Mouse (Mus musculus) neural tube, embryonic 15.5 days (tissue): Measurements from ENCODE around the gene Maz. TPM values are rescaled to one million over a fixed set of nuclear protein-coding genes. Genes with fewer than 3 reads are reported as not detected.

Experiments used
- ATAC-seq: fragments of 200-750 bp; cut with Nextera tagmentation; 2 replicates; pipeline ENCODE4 v1.8.0; 2017; ENCODE audit warnings: mild to moderate bottlenecking, moderate TSS enrichment, moderate library complexity; ENCODE audit not compliant: low FRiP score
- H3K27ac ChIP-seq: fragments of 300-500 bp; sonication (generic); replicated peaks from 2 replicates; pipeline ENCODE4 v1.5.1; 2015; ENCODE audit warnings: mild to moderate bottlenecking, inconsistent platforms
- H3K27me3 ChIP-seq: fragments of 300-500 bp; sonication (generic); replicated peaks from 2 replicates; pipeline ENCODE4 v1.6.1; 2015; ENCODE audit warnings: inconsistent platforms
- H3K36me3 ChIP-seq: fragments of 300-500 bp; sonication (generic); 2 replicates; pipeline ENCODE4 v1.6.1; 2015; ENCODE audit warnings: inconsistent platforms
- H3K4me1 ChIP-seq: fragments of 300-500 bp; sonication (generic); 2 replicates; pipeline ENCODE4 v1.6.1; 2015; ENCODE audit warnings: inconsistent platforms
- H3K4me2 ChIP-seq: fragments of 300-500 bp; sonication (generic); 2 replicates; pipeline ENCODE4 v1.6.1; 2015; ENCODE audit warnings: inconsistent platforms, mild to moderate bottlenecking, moderate library complexity
- H3K4me3 ChIP-seq: fragments of 300-500 bp; sonication (generic); replicated peaks from 2 replicates; pipeline ENCODE4 v1.5.1; 2015; ENCODE audit warnings: mild to moderate bottlenecking, inconsistent platforms
- H3K9ac ChIP-seq: fragments of 300-500 bp; sonication (generic); replicated peaks from 2 replicates; pipeline ENCODE4 v1.6.1; 2015; ENCODE audit warnings: mild to moderate bottlenecking, inconsistent platforms
- H3K9me3 ChIP-seq: fragments of 300-500 bp; sonication (generic); replicated peaks from 2 replicates; pipeline ENCODE4 v1.6.1; 2016; ENCODE audit warnings: inconsistent platforms
- WGBS: fragments of 180-500 bp; shearing (Covaris S2); methylation state at CpG from one replicate; pipeline ENCODE4 v1.1.7; 2015; ENCODE audit warnings: mixed read lengths; 5-methylcytosine and 5-hydroxymethylcytosine counted together
- polyA plus RNA-seq: library from polyadenylated mRNA; unstranded; fragments of >200 nt; fragmentation: Nextera tagmentation; extraction: Ambion mirVana; gene quantifications from 2 replicates; pipeline ENCODE4 v1.2.1, GENCODE M21; 2015

Maz gene
- polyA plus RNA-seq, 1 experiment from 2014 or later, result 82.6 TPM

- no peak for ATAC-seq
- H3K36me3 ChIP-seq, result no peaks in the 10 kb centered on the region
- H3K4me3 ChIP-seq, result no peak overlapping the region
- H3K9ac ChIP-seq, result no peak overlapping the region
- H3K4me2 ChIP-seq, result no peak overlapping the region
- H3K4me1 ChIP-seq, result no peaks in the 10 kb centered on the region
- H3K27ac ChIP-seq, result no peak overlapping the region
- H3K9me3 ChIP-seq, result no peaks in the 10 kb centered on the region
- 85% methylated on average over 4 of the region's 4 CpGs for WGBS
- no peaks in the 10 kb centered on the region for H3K27me3 ChIP-seq
Observed at GRCm38 (mm10) chr7:126996449-126996848, 30.4 kb downstream of the Maz start.

GRCm38 (mm10) chr7:126988816-126989215, 38.0 kb downstream of the Maz start:
- Histone ChIP-seq H3K27ac (no peak overlapping the region), H3K9me3 (no peaks in the 10 kb centered on the region), H3K36me3 (no peaks in the 10 kb centered on the region), H3K4me3 (no peak overlapping the region), H3K27me3 (no peaks in the 10 kb centered on the region), H3K9ac (no peak overlapping the region), H3K4me2 (no peak overlapping the region), H3K4me1 (no peaks in the 10 kb centered on the region)
- WGBS, result 74% methylated on average over 8 of the region's 8 CpGs
- no peak for ATAC-seq

GRCm38 (mm10) chr7:126986319-126986718, 40.5 kb downstream of the Maz start:
- Histone ChIP-seq H3K27me3 (no peaks in the 10 kb centered on the region), H3K9me3 (no peaks in the 10 kb centered on the region), H3K4me3 (no peak overlapping the region), H3K4me1 (no peaks in the 10 kb centered on the region), H3K36me3 (peaks cover 3% of the 10 kb centered on the region; the same call in 1 of the 2 replicates), H3K9ac (no peak overlapping the region), H3K27ac (no peak overlapping the region), H3K4me2 (no peak overlapping the region)
- no peak for ATAC-seq
- WGBS, result 48% methylated on average over 9 of the region's 9 CpGs

- Histone ChIP-seq H3K36me3 (peaks cover 14% of the 10 kb centered on the region), H3K27me3 (no peaks in the 10 kb centered on the region), H3K4me3 (no peak overlapping the region), H3K9ac (no peak overlapping the region), H3K4me2 (no peak overlapping the region), H3K9me3 (no peaks in the 10 kb centered on the region), H3K4me1 (no peaks in the 10 kb centered on the region), H3K27ac (no peak overlapping the region)
- no peak for ATAC-seq
- 58% methylated on average over 10 of the region's 10 CpGs for WGBS
Observed at GRCm38 (mm10) chr7:126984667-126985444, 42.0 kb downstream of the Maz start.

- no peaks in the 10 kb centered on the region for H3K9me3 ChIP-seq
- H3K4me2 ChIP-seq, result no peak overlapping the region
- peaks cover 10% of the 10 kb centered on the region for H3K4me1 ChIP-seq
- H3K27me3 ChIP-seq, result no peaks in the 10 kb centered on the region
- H3K9ac ChIP-seq, result no peak overlapping the region
- no peak overlapping the region for H3K4me3 ChIP-seq
- peaks cover 31% of the 10 kb centered on the region for H3K36me3 ChIP-seq
- no peak overlapping the region for H3K27ac ChIP-seq
- no peak for ATAC-seq
- WGBS, result 88% methylated on average over 7 of the region's 7 CpGs
Observed at GRCm38 (mm10) chr7:126983113-126983512, 43.7 kb downstream of the Maz start.

GRCm38 (mm10) chr7:126982054-126982453, 44.8 kb downstream of the Maz start:
- no peak overlapping the region for H3K27ac ChIP-seq
- H3K9me3 ChIP-seq, result no peaks in the 10 kb centered on the region
- H3K4me2 ChIP-seq, result no peak overlapping the region
- H3K36me3 ChIP-seq, result peaks cover 33% of the 10 kb centered on the region
- H3K27me3 ChIP-seq, result no peaks in the 10 kb centered on the region
- no peak overlapping the region for H3K9ac ChIP-seq
- 92% methylated on average over 4 of the region's 4 CpGs for WGBS
- no peak overlapping the region for H3K4me3 ChIP-seq
- no peak for ATAC-seq
- peaks cover 20% of the 10 kb centered on the region for H3K4me1 ChIP-seq

- ATAC-seq, result no peak
- Histone ChIP-seq H3K4me2 (no peak overlapping the region), H3K4me1 (peaks cover 22% of the 10 kb centered on the region), H3K27me3 (no peaks in the 10 kb centered on the region), H3K9me3 (no peaks in the 10 kb centered on the region), H3K36me3 (peaks cover 33% of the 10 kb centered on the region), H3K27ac (no peak overlapping the region), H3K4me3 (no peak overlapping the region), H3K9ac (no peak overlapping the region)
- WGBS, result 91% methylated on average over 2 of the region's 2 CpGs
Observed at GRCm38 (mm10) chr7:126981601-126982000, 45.2 kb downstream of the Maz start.

GRCm38 (mm10) chr7:126978841-126979240, 48.0 kb downstream of the Maz start:
- 95% methylated on average over 6 of the region's 6 CpGs for WGBS

GRCm38 (mm10) chr7:126976878-126977459, 49.9 kb downstream of the Maz start:
- Histone ChIP-seq H3K36me3 (peaks cover 38% of the 10 kb centered on the region), H3K27me3 (no peaks in the 10 kb centered on the region), H3K4me3 (peak overlapping the region; percentile 95), H3K9ac (peak overlapping the region; percentile 99), H3K9me3 (no peaks in the 10 kb centered on the region), H3K4me1 (peaks cover 29% of the 10 kb centered on the region), H3K4me2 (peak overlapping the region; percentile 71), H3K27ac (peak overlapping the region; percentile 99)
- peak; percentile 4 for ATAC-seq
- 29% methylated on average over 14 of the region's 14 CpGs for WGBS

More at GRCm38 (mm10) chr7:126978841-126979240, 48.0 kb downstream of the Maz start:
- Histone ChIP-seq H3K27me3 (no peaks in the 10 kb centered on the region), H3K36me3 (peaks cover 33% of the 10 kb centered on the region), H3K27ac (no peak overlapping the region), H3K9me3 (no peaks in the 10 kb centered on the region), H3K9ac (no peak overlapping the region), H3K4me3 (no peak overlapping the region), H3K4me1 (peaks cover 29% of the 10 kb centered on the region), H3K4me2 (no peak overlapping the region)
- no peak for ATAC-seq

GRCm38 (mm10) chr7:126975950-126976866, 50.6 kb downstream of the Maz start, which contains the start of gene Cdiptos:
TSS of gene Cdiptos (minus strand) at chr7:126976098.
- H3K4me2 ChIP-seq, result peak within 1 kb of the TSS; percentile 71
- peak within 1 kb of the TSS; percentile 99 for H3K27ac ChIP-seq
- H3K27me3 ChIP-seq, result no peaks in the 10 kb centered on the region
- peaks cover 39% of the 10 kb centered on the region for H3K36me3 ChIP-seq
- peaks cover 29% of the 10 kb centered on the region for H3K4me1 ChIP-seq
- peak; percentile 96 for ATAC-seq
- H3K4me3 ChIP-seq, result peak within 1 kb of the TSS; percentile 95
- WGBS, result under 1% methylated on average over 55 of the region's 55 CpGs
- H3K9ac ChIP-seq, result peak within 1 kb of the TSS; percentile 99
- H3K9me3 ChIP-seq, result no peaks in the 10 kb centered on the region

- peak within 1 kb of the TSS; percentile 71 for H3K4me2 ChIP-seq
- H3K4me1 ChIP-seq, result peaks cover 29% of the 10 kb centered on the region
- H3K36me3 ChIP-seq, result peaks cover 42% of the 10 kb centered on the region
- WGBS, result 8% methylated on average over 1 of the region's 1 CpGs
- no peaks in the 10 kb centered on the region for H3K27me3 ChIP-seq
- H3K27ac ChIP-seq, result peak within 1 kb of the TSS; percentile 99
- H3K9ac ChIP-seq, result peak within 1 kb of the TSS; percentile 99
- ATAC-seq, result no peak
- peak within 1 kb of the TSS; percentile 95 for H3K4me3 ChIP-seq
- no peaks in the 10 kb centered on the region for H3K9me3 ChIP-seq
Observed at GRCm38 (mm10) chr7:126975893-126975949, 51.1 kb downstream of the Maz start, which contains the start of gene Cdipt. TSS of gene Cdipt (plus strand) at chr7:126975914.
